Mouse (Mus musculus) urinary bladder, postnatal 10 days (tissue): ENCODE data around the gene Aox2.

Experiments
- DNase-seq: peaks from one replicate; pipeline ENCODE4 v3.0.0; 2022; ENCODE audit warnings: low spot score

Aox2 gene

DNA sequence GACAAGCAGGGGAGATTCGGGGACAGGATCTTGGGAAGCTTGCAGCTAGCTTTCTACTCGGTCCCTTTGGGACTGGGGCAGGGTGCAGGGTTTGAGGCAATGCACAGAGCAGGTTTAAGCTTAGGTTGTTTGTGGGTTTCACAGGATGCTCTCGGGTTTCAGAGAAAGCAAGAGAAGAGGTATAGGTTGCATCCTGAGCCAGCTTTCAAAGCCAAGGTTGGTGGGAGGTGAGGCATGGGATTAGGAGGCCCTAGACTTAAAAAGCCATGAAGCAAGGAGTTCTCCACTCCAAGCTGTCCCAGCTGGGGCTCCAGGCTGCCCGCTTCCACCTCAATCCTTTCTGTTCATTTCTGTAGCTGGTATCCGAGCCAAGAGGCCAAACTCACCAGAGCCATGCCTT lies at the start of gene Aox2:
Gene Aox2 (plus strand): TSS at position 301 of the 400 bp plus-strand sequence.
- no peak for DNase-seq

DNA sequence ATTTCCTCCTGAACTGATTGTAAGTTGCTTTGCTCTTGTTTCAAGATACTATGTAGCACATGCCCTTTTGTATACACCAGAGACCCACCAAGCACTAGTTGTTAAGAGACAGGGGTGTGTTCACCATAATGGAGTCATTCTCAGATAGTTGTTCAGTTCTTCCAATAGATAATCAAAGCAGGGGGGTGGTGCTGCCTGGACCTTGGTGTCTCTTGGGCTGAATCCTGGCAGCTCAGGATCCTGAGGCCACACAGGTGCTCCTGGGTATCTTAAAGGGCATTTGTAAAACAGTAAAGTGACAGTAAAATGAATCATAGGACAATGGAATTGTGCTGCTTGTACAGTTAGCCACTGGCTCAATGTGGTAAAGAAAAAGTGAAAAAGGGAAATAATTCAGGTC lies 49.2 kb upstream of the Aox2 start:
- DNase-seq, result no peak

DNA sequence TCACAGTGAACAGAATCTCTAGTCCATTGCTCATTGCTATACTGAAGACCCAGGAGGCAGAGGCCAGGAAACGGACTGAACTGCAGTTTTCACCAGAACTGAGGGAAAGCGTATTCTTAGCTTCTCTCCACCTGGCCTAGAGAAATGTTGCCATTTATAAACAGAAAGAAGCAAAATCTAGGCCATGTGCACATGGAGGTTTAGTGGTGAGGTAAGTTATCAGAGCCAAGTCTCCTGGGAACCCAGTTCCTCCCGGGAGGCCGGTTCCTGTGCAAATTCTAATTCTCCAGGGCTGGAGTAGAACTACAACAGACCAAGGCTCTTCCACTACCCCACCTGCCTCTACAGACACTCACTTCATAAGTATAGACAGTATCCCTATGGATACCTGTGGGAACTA lies 48.4 kb upstream of the Aox2 start:
- no peak for DNase-seq

DNA sequence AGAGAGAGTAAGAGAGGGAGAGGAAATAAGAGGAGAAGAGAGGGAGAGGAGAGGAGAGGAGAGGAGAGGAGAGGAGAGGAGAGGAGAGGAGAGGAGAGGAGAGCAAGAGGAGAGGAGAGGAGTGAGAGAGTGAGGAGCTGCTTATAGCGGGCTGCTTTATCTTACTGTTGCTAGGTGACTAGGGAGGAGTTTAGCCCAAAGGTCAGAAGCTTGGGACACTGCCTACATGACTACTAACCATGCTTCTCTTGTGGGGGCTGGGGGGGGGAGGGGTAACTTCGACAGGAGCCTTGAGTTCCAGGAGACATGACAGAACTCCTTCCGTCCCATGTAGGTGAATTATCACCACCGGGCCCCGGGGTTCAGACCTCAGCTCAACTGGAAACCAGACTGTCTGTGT lies 47.6 kb upstream of the Aox2 start:
- no peak for DNase-seq

DNA sequence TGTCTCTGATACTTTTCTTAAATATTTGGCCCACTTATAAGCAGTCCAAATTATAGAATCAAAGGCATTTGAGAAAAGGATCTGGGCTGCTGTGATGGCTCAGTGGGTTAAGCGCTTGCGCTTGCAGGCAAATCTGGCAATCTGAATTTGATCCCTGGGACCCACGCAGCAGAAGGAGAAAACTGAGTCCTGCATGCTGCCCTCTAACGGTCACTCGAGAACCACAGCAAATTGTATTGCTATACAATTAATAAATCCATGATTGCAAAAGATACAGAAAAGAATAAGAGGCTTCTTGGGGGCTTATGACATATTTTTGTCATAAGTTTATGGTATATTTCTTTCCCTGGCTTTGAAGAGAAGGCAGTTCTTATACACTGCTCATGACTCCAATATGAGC lies 42.7 kb upstream of the Aox2 start:
- DNase-seq, result no peak

DNA sequence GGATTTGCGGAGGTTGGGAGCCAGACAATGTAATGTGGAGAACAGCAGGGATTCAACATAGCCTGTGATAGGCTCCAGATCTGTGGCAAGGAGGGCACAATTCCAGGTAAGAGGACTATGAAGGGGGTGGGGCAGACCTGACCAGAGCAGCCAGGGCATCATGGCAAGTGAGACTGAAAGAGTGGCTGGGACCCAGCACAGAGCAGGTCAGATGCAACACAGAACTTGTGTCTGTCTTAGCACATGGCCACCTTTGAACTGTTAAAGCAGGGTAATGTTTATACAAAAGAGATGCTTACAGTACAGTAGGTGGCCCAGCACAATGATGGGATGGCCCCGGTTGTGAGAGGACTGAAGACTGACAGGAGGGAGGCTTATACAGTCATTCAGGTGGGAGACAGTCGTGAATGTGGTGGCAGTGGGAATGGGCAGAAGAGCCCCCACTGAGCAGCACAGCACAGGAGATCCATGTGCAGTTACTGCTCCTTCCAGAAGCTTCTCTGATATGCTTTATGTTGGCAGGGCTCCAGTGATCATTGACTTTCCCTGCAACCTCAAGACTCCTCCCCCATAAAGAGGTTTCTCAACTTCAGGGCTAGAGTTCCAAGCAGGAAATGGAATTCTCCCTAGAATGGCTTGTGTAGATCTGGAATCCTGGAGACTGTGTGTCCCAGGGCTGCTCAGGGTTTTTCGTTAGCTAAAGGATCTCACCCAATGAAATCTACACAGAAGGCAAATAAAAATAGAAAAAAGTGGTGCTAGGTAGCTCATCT lies 40.4 kb upstream of the Aox2 start:
- DNase-seq, result no peak

DNA sequence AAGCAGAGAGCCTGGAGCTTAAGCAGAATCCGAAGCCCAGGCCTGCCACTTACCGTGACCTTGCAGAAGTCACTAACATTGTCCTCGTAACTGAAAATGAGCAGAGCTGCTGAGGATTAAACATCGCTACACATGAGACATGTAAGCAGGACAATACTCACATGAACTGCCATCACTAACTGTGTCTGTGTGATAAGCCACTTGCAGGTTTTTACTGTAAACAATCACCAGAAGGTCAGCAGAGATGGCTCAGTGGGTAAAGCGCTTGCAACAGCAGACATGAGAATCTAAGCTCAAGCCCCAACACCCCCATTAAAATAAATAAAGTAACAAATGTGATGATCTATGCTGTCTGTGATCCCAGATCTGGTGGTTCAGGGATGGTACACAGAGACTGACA lies 39.7 kb upstream of the Aox2 start:
- DNase-seq, result no peak

DNA sequence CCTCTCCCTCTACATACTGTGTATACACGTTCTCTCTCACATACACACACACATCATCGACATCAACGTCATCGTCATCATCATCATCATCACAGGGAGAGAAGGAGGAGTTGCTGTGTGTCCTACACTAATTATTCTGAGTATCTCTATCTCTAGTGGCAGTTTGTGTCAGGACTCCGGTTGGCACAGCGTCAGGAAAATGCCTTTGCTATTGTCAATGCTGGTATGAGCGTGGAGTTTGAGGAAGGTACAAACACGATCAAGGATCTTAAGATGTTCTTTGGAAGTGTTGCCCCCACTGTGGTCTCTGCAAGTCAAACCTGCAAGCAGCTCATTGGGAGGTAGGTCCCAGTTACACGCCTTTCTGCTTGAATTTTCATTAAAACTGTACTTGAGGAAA lies 39.2 kb upstream of the Aox2 start:
- no peak for DNase-seq

DNA sequence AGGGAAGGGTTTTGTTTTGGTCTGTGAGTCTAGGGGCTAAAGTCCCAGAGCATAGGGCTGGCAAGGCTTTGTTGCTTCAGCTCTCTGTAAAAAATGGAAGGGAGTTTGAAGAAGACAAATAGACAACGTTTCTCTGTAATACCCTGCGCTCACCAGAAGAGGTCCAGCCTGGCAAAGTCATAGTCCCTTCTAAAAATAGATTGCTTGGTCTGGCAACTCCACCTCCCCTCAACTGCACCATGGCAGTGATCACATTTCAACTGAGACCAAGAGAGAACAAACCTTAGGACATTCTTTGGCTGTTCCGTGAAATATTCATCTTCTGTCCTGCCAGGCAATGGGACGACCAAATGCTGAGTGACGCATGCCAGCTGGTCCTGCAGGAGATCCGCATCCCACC lies 37.8 kb upstream of the Aox2 start:
- no peak for DNase-seq

DNA sequence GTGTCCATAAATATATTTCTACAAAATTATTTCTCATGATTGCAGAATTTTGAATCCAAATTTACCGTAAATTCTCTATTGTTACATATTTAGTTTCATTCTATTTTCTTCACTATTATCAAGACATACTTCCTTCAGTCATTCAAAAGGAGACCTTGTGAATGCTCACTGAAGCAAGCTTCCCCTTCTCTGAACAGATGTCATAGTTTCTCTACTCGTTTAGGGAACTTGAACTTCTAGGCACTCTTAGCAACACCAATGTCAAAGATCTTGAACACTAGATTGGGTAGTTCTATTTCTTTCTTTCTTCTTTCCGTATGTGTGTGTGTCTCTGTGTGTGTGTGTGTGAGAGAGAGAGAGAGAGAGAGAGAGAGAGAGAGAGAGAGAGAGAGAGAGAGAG lies 33.6 kb upstream of the Aox2 start:
- DNase-seq, result no peak

DNA sequence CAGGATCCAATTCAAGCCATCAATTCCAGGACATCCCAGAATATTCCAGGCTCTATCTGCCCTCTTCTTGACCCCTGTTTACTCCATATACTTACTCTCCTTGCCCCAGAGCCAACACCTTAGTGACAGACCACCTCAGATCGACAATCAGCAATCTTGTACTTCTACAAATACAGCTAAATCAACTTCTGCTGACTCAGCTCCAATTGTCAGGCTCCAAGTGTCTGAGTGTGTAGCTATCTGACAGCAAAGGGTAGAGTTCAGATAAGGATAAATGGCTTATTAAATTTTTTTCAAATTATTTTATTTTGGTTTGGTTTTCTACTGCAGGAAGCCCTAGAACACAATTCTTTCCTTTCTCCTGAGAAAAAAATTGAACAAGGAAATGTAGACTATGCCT lies 29.6 kb upstream of the Aox2 start:
- no peak for DNase-seq

DNA sequence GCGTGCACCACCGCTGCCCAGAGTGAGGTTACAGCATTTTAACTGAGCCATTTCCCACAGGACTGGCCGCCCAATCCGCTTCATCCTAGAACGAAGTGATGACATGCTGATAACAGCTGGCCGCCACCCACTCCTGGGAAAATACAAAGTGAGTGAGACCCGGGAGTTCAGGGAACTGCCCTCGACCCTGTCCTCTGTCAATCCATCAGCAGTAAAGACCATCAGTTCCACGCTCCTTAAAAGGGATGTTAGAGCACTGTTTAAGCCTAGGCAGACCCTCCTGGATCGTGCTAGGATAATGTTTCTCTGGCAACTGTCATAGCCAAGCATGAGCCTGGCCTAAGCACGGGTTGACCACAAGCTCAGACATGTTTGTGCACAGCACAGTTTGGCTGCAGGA lies 24.7 kb upstream of the Aox2 start:
- DNase-seq, result no peak

DNA sequence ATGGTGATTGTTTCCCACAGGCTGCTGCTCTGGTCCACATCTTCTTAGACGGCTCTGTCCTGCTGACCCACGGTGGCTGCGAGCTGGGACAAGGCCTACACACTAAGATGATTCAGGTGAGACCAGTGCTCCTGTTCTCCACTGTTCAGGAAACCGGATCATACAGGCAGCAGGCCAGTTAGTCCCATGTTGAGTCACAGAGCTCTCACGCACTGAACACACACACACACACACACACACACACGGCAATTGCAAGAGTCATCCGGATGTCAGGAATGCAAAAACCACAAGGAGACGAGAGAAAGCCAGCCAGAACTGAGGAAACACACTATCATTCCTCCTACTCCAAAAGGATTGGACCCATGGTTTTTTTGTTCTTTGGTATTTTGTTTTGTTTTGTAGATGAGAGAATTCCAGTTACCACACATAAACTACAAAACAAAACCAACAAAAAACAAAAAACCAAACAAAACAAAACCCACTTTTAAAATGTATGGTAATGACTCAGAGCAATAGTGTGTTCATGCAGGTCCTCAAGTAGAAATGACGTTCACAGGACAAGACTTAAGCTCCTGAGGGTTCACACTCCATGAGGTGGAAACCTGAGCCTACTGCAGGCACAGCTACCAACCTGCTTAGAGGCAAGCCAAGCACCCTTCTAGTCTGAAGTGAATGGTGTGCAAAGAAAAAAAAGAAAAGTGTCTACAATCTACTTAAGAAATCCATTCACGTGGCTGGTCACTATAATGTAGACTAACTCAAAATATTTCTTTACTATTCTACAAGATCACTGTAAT lies 20.7 kb upstream of the Aox2 start:
- DNase-seq, result no peak

DNA sequence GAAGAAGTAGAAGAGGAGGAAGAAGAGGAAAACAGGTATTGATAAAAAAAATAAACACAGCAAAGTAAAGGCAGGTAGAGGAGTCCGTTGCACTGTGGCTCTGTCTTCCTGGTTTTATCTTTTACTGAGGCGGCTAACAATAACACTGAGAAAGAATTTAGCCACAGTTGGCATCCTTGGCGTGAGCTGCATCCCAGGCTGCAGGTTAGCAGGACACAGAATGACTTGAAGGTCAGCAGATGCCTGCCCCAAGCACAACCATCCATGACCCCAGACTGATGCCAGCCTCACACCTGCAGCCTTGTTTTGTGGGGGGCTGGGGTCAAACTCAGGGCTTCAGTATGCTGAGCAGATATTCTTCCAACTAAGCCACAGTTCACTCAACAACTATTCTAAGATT lies 17.8 kb upstream of the Aox2 start:
- no peak for DNase-seq

DNA sequence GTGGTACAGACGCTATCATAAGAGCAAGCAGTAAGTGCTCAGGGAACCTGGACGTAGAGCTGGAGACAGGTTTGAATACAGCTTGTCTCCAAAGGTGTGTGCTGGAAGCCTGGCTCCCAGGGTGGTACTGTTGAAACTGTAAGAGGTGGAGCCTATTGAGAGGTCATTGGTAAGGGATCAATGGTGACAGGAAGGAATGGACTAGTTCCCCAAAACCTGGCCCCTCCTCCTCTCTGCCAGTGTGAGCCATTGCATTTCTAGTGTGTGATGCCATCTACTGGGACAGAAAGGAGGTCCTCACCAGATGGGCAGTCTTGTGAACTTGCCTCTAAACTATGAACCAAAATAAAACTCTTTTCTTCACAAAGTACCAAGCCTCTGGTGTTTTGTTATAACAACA lies 9.9 kb upstream of the Aox2 start:
- DNase-seq, result no peak

DNA sequence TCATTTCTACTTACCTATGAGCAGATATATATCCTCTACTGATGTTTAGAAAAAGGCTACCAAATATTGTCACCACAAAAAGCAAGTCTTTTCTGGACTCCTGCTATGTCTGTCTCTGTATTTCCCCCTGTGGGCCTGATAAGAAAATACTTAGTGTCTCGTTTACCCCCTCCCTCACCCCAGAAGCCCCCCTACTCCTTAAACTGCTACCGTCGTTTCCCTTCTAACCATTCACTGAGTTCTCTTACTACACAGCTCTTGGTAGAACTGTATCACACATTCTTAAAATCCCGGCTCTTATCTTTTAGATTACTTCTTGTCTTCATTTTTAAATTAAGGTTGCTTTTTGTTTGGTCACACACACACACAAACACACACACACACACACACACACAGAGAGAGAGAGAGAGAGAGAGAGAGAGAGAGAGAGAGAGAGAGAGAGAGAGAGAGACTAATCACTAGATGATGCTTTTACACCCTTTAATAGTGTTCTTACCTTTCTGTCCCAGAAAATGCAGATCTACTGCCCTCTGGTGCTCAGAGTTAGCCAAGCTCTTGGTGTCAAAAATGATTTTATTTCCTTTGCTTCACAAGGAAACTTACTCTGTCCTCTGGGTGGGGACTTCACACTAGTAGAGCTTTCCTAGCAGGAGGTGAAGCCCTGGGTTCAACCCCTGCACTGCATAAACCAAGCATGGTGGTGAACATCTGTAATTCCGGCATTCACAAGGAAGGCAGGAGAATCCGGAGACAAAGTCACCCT lies 7.1 kb upstream of the Aox2 start:
- no peak for DNase-seq

DNA sequence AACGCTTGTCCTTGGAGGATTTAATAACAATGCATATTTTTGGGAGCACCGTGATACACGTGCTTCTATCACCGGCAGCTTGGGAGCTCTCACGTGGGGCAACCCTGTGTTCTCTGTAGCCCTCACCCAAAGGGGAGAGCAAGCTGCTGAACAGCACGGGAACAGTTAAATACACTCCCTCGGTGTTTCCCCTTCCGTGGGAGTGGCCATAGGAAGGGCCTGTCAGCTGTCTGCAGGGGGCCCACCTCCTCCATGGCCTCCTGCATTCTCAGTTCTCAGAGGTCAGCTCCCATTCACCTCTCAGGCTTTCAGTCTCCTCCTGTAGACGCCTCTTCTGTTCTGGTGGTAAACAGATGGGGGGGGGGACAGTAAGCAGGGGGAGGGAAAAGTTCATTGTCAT lies 2.2 kb upstream of the Aox2 start:
- DNase-seq, result no peak

DNA sequence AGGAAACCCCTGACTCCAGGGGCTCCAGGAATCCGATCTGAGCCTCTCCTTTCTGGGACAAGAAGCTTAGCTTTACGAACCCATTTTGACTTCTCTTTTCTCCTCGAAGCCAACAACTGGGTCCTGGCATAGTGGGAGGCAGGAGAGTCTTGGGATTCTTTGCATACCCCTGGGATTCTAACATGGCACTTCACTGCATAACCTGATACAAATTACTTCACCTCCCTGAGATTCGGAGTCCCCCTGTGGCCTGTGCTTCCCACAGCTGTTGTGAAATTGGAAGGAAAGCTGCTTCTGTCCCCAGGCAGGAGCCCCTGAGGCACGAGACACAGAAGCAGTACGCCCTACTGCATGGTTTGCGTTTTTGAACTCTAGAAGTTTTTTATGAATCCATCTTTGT lies 387 bp downstream of the Aox2 start:
- DNase-seq, result no peak

DNA sequence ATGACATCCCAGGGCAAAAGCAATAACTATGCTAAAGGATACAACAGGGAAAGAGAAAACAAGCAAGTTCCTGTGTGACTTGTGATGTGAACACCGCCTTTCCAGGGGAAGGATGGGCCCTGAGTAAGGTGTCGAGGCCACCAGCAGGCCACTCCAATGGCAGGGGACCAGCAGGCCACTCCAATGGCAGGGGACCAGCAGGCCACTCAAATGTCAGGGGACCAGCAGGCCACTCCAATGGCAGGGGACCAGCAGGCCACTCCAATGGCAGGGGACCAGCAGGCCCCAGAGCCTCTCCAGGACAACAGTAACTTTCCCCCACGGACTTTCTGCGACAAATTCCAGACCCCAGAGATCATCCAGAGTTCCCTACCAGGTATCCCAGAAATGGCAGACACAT lies 2.3 kb downstream of the Aox2 start:
- DNase-seq, result no peak

DNA sequence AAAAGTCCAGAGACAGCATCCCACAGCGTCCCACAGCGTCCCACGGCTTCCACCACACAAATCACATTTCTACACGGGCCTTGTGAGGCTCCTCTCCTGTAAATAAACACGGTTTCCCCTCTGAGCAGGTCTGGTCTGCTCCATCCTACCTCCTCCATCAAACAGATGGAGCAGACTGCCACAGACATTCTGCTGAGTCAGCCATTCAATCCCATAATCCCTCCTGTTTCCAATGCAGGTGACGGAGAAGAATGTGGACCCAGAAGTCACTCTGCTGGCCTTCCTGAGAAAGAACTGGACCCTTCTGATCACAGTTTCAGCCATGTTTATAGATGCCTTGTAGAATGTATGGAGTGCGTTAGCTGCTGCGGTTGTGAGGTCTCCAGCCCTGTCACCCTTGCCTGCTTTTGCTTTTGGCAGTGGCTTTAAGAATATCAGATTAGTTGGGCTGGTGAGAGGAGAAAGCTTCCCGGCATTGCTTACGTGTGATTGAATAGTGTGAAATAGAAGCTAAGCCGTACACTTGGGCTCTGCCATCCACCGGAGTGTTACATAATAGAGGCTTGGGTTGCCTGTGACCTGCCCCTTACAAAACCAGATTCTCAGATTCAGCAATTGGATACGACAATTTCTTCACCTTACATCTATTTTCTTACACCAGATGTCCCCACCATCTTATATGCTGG lies 3.0 kb downstream of the Aox2 start:
- DNase-seq, result no peak

DNA sequence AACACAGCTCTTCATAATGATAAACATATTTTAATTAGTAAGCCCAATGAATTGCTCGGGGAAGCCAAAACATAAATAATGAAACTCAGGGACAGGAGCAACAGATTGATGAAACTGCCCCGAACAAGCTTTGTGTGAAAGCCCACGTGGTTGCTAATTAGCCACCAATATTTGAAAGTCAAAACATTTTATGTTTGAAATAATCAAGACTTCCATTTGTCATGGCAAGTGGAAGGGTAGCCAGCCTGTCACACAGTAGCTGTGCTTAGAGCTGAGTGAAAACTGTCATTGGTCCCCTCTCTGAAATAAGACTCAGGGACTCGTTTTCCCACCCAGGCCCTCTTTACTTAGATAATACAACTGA lies 3.5 kb downstream of the Aox2 start:
- no peak for DNase-seq

DNA sequence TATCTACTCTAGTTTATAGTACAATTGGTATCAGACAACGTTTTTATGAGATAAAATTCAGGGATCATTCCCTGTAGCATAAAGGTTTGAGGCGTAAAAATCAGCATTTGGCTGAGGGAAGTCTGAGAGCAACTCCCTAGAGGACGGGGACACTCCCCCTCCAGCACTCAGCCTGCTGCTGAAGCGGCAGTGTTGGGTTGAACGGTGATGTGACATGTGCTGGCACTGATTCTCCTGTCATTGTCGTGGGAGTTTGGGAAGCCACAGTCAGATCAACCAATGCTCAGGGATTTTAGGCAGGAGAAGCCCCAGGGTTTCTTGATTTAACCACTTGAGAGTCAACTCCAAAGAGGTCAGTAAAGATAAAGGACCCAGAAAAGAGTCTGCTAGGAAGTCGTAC lies 6.4 kb downstream of the Aox2 start:
- DNase-seq, result no peak

DNA sequence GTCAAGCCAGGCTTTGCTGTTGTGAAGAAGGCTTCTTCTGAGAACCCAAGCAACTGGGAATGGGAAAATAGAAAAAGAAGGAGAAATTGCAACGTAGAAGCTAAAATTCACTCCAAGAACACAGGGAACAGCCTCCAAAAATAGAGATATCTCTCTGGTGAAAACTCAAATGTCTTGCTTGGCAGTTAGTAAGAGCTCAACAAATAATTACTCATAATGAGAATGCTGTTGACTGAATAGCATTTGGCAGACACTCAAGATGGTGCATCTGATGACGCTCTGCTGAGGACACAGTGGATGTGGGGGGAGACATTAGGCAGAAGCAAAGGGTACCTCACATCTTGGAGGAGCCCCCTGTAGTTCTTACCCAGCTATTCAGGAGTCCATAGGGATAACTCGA lies 10.0 kb downstream of the Aox2 start:
- no peak for DNase-seq
